Mouse (Mus musculus): ENCODE results near the gene Gm1527.
"Not testable (repeated sequence)": the region's sequence is repeated elsewhere in the genome, so short reads cannot be mapped to it uniquely, and the experiment has no call there.

Gene Gm1527

DNA sequence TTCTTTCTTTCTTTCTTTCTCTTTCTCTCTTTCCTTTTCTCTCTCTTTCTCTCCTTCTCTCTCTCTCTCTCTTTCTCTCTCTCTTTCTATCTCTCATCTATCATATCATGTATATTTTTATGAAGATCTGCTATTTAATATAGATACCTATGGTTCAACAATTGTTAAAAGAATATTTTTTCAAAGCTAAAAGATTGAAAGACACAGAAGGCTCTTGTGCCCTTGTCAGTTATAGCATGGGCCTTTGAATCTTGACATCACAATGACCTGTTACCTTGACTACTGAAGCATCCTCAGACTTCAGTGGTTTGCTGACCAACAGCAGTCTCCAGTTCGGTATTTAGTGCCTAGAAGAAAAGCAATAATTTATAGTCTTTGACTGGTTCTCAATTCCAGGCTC is at the start of gene Gm1527:
Gm1527 (plus strand) TSS at position 301 of the 400 bp plus-strand sequence.
- in situ Hi-C loops (cut with MboI) = no loop called here

DNA sequence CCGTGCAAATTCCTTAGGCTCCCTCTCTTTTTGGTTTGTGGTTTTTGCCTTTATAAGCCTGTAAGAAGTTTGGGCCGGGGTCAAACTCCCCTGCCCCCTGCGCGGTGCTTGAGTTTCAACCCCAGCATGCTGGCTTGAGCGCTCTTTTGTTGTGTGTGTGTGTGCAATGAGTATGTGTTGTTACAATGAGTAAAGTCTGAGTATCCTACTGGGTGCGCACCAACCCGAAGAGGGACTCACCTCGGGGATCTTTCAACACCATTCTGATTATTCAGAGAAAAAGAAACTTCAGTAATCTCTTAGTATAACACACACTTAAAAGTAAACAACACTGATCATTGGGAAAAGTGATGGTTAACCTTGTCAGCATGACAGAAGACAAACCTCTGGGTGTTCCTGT is 49.2 kb upstream of the Gm1527 start:
- in situ Hi-C loops (cut with MboI) = no loop called here

GRCm38 (mm10) chr3:28847115-28847514 is 45.3 kb upstream of the Gm1527 start:
- in situ Hi-C loops (cut with MboI) = no loop called here

DNA sequence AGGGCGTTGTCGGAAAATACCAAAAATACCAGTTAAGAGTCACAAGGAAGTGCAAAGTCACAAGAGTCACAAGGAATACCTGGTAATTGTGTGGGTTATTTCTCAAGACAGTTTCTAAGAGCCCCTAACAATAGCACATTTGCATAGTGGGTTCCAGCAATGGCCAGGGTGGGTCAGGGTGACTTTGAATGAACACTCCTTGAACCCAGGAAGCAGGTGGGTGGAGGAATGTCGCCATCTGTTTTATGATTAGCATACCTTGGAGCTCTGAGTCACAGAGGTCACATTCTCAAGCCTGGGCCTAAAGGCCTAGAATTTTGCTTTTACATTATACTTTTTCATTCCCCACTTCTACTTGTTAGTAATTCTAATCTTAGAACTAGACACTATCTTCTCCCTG is 40.2 kb upstream of the Gm1527 start:
- in situ Hi-C loops (cut with MboI) = not testable (repeated sequence)

DNA sequence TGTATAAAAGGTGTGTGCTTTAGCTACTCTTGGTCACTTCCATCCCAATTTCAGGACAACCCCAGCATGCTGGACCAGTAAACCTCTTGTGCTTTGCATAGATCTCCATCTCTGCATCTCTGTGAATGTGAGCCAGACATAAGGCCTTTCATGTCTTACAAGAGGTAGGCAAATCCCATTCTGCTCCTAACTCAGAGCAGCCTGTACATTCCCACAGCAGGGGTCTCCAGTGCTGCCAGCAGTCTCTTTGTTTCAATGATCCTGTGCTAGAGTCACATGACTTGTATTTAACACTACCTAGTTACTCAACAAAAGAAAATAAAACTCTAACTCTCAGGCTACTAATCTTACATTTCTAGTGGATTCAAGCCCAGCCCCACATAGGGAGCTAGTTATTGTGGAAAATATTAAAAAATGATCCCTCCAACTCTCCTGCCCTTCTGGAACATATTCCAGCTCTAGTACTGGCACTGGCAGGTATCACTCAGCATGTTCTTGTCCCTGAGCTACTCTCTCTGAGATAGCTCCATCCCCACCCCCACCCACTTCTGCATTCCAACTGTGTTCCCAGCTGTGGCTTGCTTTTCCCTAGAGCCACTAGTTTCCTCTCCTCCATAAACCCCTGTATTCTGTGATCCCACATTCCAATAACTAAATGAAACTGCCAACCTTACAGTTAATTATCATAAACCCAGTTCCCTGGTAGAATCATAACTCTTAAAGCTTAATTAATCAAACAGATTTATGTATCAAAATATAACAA is 32.6 kb upstream of the Gm1527 start:
- in situ Hi-C loops (cut with MboI) = not testable (repeated sequence)

- in situ Hi-C loops (cut with MboI) = not testable (repeated sequence)
Observed at GRCm38 (mm10) chr3:28896966-28897365, 4.5 kb downstream of the Gm1527 start.

- in situ Hi-C loops (cut with MboI) = no loop called here
Observed at GRCm38 (mm10) chr3:28965931-28966330, 73.5 kb downstream of the Gm1527 start.

DNA sequence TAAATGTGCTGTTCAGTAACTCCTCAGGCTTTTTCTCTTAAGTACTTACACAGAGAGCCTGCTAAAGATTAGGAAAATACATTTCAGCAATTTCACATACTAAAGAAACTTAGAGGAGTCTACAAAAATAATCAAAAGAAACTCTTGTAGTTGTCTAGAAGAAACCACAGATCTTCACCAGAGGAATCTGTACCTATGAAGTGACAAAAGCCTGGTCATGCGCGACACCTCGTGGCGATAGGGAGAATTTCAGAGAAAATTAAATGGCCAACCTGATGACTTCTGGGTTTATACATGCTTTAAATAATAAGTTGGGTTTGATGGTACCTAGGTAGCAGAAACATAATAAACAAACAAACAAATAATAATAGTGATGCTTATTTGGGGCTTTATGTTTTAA is 76.4 kb downstream of the Gm1527 start:
- in situ Hi-C loops (cut with MboI) = no loop called here

All from mature B cell (primary cell).